Mouse (Mus musculus) testis, adult 2 months (tissue): Measurements from ENCODE around the gene Hltf.

Experiments used
- CTCF ChIP-seq: fragments of 200-500 bp; IDR thresholded peaks from 2 replicates; pipeline ENCODE4 v1.5.1; 2012; ENCODE audit warnings: low read depth, mild to moderate bottlenecking, inconsistent platforms, low read length, moderate library complexity; ENCODE audit not compliant: control insufficient read depth, insufficient read depth, insufficient replicate concordance
- POLR2A ChIP-seq: fragments of 200-500 bp; IDR thresholded peaks from 2 replicates; pipeline ENCODE4 v1.6.1; 2012; ENCODE audit warnings: low read depth, mild to moderate bottlenecking, inconsistent platforms, low read length, moderate library complexity; ENCODE audit not compliant: control insufficient read depth

DNA sequence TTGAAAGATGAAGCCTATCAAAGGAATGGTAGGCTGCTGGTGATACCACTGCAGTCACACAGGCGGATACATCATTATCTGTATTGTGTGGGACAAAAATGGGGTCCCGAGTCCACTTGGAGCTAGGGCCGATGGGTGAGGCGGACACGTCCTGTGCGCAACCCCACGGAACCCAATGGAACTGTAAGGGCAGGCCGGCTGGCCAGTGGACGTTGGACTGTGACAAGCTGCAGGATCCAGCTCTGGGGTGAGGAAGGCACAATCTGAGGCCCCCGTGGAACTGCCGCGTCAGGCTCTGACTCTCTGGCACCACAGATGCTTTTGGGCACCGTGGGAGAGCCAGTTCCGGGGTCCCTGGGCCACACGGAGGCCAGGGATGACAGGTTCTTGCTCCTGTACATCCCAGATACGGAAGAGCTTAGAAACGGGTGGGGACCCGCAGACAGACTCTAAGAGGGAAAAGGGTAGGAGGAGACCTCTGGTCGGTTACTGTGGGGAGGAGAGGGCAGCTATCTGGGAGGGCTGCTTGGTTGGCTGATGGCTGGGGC, 61.5 kb downstream of the Hltf start:
- no peak for TF ChIP-seq CTCF
- no peak for TF ChIP-seq POLR2A
